Mouse (Mus musculus) stomach, embryonic 16.5 days (tissue): ENCODE data around the gene Enox1. TPM values are rescaled to one million over a fixed set of nuclear protein-coding genes. Genes with fewer than 3 reads are reported as not detected.

Source experiments
- ATAC-seq: fragments of 200-750 bp; cut with Nextera tagmentation; 2 replicates; pipeline ENCODE4 v1.8.0; 2017; ENCODE audit warnings: moderate number of reproducible peaks, moderate TSS enrichment; ENCODE audit not compliant: insufficient read depth, low FRiP score
- H3K27ac ChIP-seq: fragments of 300-500 bp; sonication (generic); 2 replicates; pipeline ENCODE4 v1.5.1; 2014; ENCODE audit warnings: low read length
- H3K27me3 ChIP-seq: fragments of 300-500 bp; sonication (generic); 2 replicates; pipeline ENCODE4 v1.6.1; 2014; ENCODE audit warnings: low read length, control low read depth, mixed read lengths; ENCODE audit not compliant: control insufficient read depth, insufficient read depth
- H3K36me3 ChIP-seq: fragments of 300-500 bp; sonication (generic); 2 replicates; pipeline ENCODE4 v1.6.1; 2014; ENCODE audit warnings: low read length; ENCODE audit not compliant: control insufficient read depth, insufficient read depth
- H3K4me1 ChIP-seq: fragments of 300-500 bp; sonication (generic); 2 replicates; pipeline ENCODE4 v1.6.1; 2014; ENCODE audit warnings: low read length, control low read depth, mixed read lengths; ENCODE audit not compliant: control insufficient read depth, insufficient read depth
- H3K4me2 ChIP-seq: fragments of 300-500 bp; sonication (generic); 2 replicates; pipeline ENCODE4 v1.6.1; 2014; ENCODE audit warnings: low read depth, low read length, mixed read lengths
- H3K4me3 ChIP-seq: fragments of 300-500 bp; sonication (generic); replicated peaks from 2 replicates; pipeline ENCODE4 v1.5.1; 2014; ENCODE audit warnings: mild to moderate bottlenecking, low read length
- H3K9ac ChIP-seq: fragments of 300-500 bp; sonication (generic); 2 replicates; pipeline ENCODE4 v1.6.1; 2014; ENCODE audit warnings: low read length
- H3K9me3 ChIP-seq: fragments of 300-500 bp; sonication (generic); replicated peaks from 2 replicates; pipeline ENCODE4 v1.6.1; 2016; ENCODE audit warnings: low read length, control low read depth; ENCODE audit not compliant: control insufficient read depth
- WGBS: fragments of 180-500 bp; shearing (Covaris S2); extraction: QIAGEN DNeasy Blood & Tissue Kit; methylation state at CpG from one replicate; pipeline ENCODE4 v1.1.7; 2014; 5-methylcytosine and 5-hydroxymethylcytosine counted together
- polyA plus RNA-seq: library from polyadenylated mRNA; unstranded; fragments of >200 nt; fragmentation: Nextera tagmentation; extraction: Ambion mirVana; gene quantifications from 2 replicates; pipeline ENCODE4 v1.2.1, GENCODE M21; 2015

Enox1 gene
- polyA plus RNA-seq, 1 experiment from 2014 or later, result 6.6 TPM

DNA sequence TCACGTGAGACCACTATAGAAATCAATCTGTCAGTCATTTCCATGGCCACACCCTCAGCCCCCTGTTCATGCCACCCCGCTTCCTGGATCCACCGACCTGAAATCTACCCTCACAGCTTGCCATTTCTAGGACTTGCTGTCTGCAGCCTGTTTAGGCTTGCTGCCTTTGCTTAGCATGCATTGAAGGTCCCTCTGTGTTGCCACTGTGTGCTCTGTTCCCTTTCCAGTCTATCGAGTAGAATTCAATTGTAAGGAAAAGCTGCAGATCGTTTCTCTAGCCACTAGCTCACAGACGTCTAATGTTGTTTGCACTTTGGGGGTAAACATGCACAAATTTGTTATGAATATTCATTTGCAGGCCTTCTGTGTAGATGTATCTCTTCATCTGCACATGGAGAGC is 485.8 kb downstream of the Enox1 start:
- Histone ChIP-seq H3K27me3 (no peaks in the 10 kb centered on the region), H3K27ac (no peak overlapping the region), H3K36me3 (no peaks in the 10 kb centered on the region), H3K9me3 (no peaks in the 10 kb centered on the region), H3K9ac (no peak overlapping the region), H3K4me1 (peaks cover 7% of the 10 kb centered on the region; the same call in 1 of the 2 replicates), H3K4me2 (no peak overlapping the region), H3K4me3 (no peak overlapping the region)
- 72% methylated on average over 6 of the region's 6 CpGs for WGBS
- ATAC-seq, result no peak

GRCm38 (mm10) chr14:77646196-77646595 is 489.6 kb downstream of the Enox1 start:
- H3K4me1 ChIP-seq, result no peaks in the 10 kb centered on the region
- H3K36me3 ChIP-seq, result no peaks in the 10 kb centered on the region
- no peaks in the 10 kb centered on the region for H3K9me3 ChIP-seq
- ATAC-seq, result no peak
- WGBS, result 76% methylated on average over 2 of the region's 2 CpGs
- no peak overlapping the region for H3K4me2 ChIP-seq
- no peak overlapping the region for H3K9ac ChIP-seq
- H3K27me3 ChIP-seq, result no peaks in the 10 kb centered on the region
- no peak overlapping the region for H3K27ac ChIP-seq
- H3K4me3 ChIP-seq, result no peak overlapping the region

GRCm38 (mm10) chr14:77647017-77647416 is 490.5 kb downstream of the Enox1 start:
- no peak overlapping the region for H3K4me2 ChIP-seq
- 90% methylated on average over 6 of the region's 6 CpGs for WGBS
- no peaks in the 10 kb centered on the region for H3K9me3 ChIP-seq
- H3K4me1 ChIP-seq, result no peaks in the 10 kb centered on the region
- ATAC-seq, result no peak
- H3K27ac ChIP-seq, result no peak overlapping the region
- no peak overlapping the region for H3K4me3 ChIP-seq
- H3K36me3 ChIP-seq, result no peaks in the 10 kb centered on the region
- H3K9ac ChIP-seq, result no peak overlapping the region
- H3K27me3 ChIP-seq, result no peaks in the 10 kb centered on the region

GRCm38 (mm10) chr14:77648305-77648704 is 491.7 kb downstream of the Enox1 start:
- H3K9me3 ChIP-seq, result no peaks in the 10 kb centered on the region
- H3K4me3 ChIP-seq, result no peak overlapping the region
- no peak overlapping the region for H3K27ac ChIP-seq
- no peak overlapping the region for H3K4me2 ChIP-seq
- no peaks in the 10 kb centered on the region for H3K27me3 ChIP-seq
- no peaks in the 10 kb centered on the region for H3K36me3 ChIP-seq
- no peaks in the 10 kb centered on the region for H3K4me1 ChIP-seq
- H3K9ac ChIP-seq, result no peak overlapping the region
- no peak for ATAC-seq
- 89% methylated on average over 8 of the region's 8 CpGs for WGBS

GRCm38 (mm10) chr14:77658739-77659138 is 502.2 kb downstream of the Enox1 start:
- no peak for ATAC-seq
- no peak overlapping the region for H3K27ac ChIP-seq
- H3K4me3 ChIP-seq, result no peak overlapping the region
- WGBS, result 84% methylated on average over 4 of the region's 4 CpGs
- no peak overlapping the region for H3K9ac ChIP-seq
- H3K4me2 ChIP-seq, result no peak overlapping the region
- H3K27me3 ChIP-seq, result no peaks in the 10 kb centered on the region
- no peaks in the 10 kb centered on the region for H3K4me1 ChIP-seq
- H3K9me3 ChIP-seq, result peaks cover 4% of the 10 kb centered on the region; the same call in 1 of the 2 replicates
- H3K36me3 ChIP-seq, result no peaks in the 10 kb centered on the region

- peak; percentile 29; the same call in 1 of the 2 replicates for ATAC-seq
- Histone ChIP-seq H3K4me2 (no peak overlapping the region), H3K9ac (no peak overlapping the region), H3K4me1 (no peaks in the 10 kb centered on the region), H3K4me3 (no peak overlapping the region), H3K9me3 (no peaks in the 10 kb centered on the region), H3K27ac (no peak overlapping the region), H3K36me3 (no peaks in the 10 kb centered on the region), H3K27me3 (no peaks in the 10 kb centered on the region)
- WGBS, result 49% methylated on average over 7 of the region's 7 CpGs
Measured at GRCm38 (mm10) chr14:77662273-77662672, 505.7 kb downstream of the Enox1 start.

GRCm38 (mm10) chr14:77662994-77663393 is 506.4 kb downstream of the Enox1 start:
- H3K27ac ChIP-seq, result no peak overlapping the region
- ATAC-seq, result no peak

DNA sequence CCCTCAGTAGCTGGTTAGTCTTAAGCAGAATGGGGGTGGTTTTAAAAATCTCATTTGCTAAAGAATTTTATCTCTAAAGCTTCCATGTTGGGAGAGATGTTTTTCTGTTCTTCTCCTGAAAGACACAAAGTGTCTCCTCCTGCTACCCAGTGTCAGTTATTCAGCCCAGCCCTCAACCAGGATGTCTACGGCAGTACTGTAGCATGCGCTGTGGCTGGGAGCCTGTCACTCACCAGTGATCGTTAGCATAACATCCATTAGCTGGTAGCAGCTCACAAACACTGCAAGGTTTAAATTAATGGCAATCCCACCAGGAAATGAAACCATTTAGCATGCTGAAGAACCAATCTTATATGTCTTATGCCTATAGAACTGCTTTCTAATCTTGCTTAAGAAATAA is 511.5 kb downstream of the Enox1 start:
- no peak overlapping the region for H3K27ac ChIP-seq
- peaks cover 4% of the 10 kb centered on the region for H3K4me1 ChIP-seq
- no peak overlapping the region for H3K4me2 ChIP-seq
- no peak for ATAC-seq
- no peaks in the 10 kb centered on the region for H3K9me3 ChIP-seq
- H3K9ac ChIP-seq, result no peak overlapping the region
- H3K27me3 ChIP-seq, result no peaks in the 10 kb centered on the region
- 61% methylated on average over 3 of the region's 3 CpGs for WGBS
- no peaks in the 10 kb centered on the region for H3K36me3 ChIP-seq
- H3K4me3 ChIP-seq, result no peak overlapping the region

More at GRCm38 (mm10) chr14:77662994-77663393, 506.4 kb downstream of the Enox1 start:
- Histone ChIP-seq H3K4me1 (no peaks in the 10 kb centered on the region), H3K36me3 (no peaks in the 10 kb centered on the region), H3K27me3 (no peaks in the 10 kb centered on the region), H3K4me2 (no peak overlapping the region), H3K9me3 (no peaks in the 10 kb centered on the region), H3K9ac (no peak overlapping the region), H3K4me3 (no peak overlapping the region)
- 67% methylated on average over 8 of the region's 8 CpGs for WGBS

GRCm38 (mm10) chr14:77669494-77669893 is 512.9 kb downstream of the Enox1 start:
- Histone ChIP-seq H3K27ac (no peak overlapping the region), H3K9ac (no peak overlapping the region), H3K4me1 (peaks cover 9% of the 10 kb centered on the region), H3K27me3 (no peaks in the 10 kb centered on the region), H3K4me3 (no peak overlapping the region), H3K36me3 (no peaks in the 10 kb centered on the region), H3K9me3 (no peaks in the 10 kb centered on the region), H3K4me2 (no peak overlapping the region)
- WGBS, result 89% methylated on average over 7 of the region's 7 CpGs
- no peak for ATAC-seq

GRCm38 (mm10) chr14:77670945-77671344 is 514.4 kb downstream of the Enox1 start:
- no peak for ATAC-seq
- Histone ChIP-seq H3K9ac (no peak overlapping the region), H3K4me2 (no peak overlapping the region), H3K9me3 (no peaks in the 10 kb centered on the region), H3K4me1 (peaks cover 9% of the 10 kb centered on the region), H3K27ac (no peak overlapping the region), H3K36me3 (no peaks in the 10 kb centered on the region), H3K27me3 (no peaks in the 10 kb centered on the region), H3K4me3 (no peak overlapping the region)
- 88% methylated on average over 5 of the region's 5 CpGs for WGBS
